29 mouse cellular contexts compared by ENCODE assay signal in genomic region chr16:22240856-22241255, GRCm38 (mm10). TPM values are rescaled to one million over a fixed set of nuclear protein-coding genes. Genes with fewer than 3 reads are reported as not detected.
DNase-seq lines count a peak whose midpoint lies in the region; ATAC-seq lines count a peak whose summit lies in the region.
"Had no signal": no experiment of that assay in that cellular context is flagged by ENCODE, and none has a peak within 500 bp of the region (broad histone marks: within the 10 kb centered on the region; RNA-seq: fewer than 3 reads in every experiment).

No protein-coding gene starts in this region.

- no peak overlapping the region for H3K9ac ChIP-seq in forebrain, embryonic 11.5 days (ENCODE audit: low read length)
- no peak overlapping the region for H3K9ac ChIP-seq in kidney, embryonic 16.5 days (replicated peaks; ENCODE audit: low read length)
- H3K9ac ChIP-seq in kidney, embryonic 15.5 days: no peak overlapping the region
- H3K9ac ChIP-seq: forebrain, embryonic 13.5 days; heart, embryonic 12.5 days; limb, embryonic 15.5 days; liver, embryonic 13.5 days; neural tube, embryonic 13.5 days had no signal

- H3K36me3 ChIP-seq in forebrain, embryonic 11.5 days (ENCODE audit: control insufficient read depth, insufficient read depth, low read length): peaks cover 11% of the 10 kb centered on the region; the same call in 1 of the 2 replicates
- H3K36me3 ChIP-seq in forebrain, embryonic 10.5 days (replicated peaks): peaks cover 86% of the 10 kb centered on the region
- peaks cover 44% of the 10 kb centered on the region for H3K36me3 ChIP-seq in kidney, embryonic 16.5 days (ENCODE audit: insufficient read depth, low read length)
- H3K36me3 ChIP-seq in kidney, embryonic 15.5 days: peaks cover 66% of the 10 kb centered on the region

- no peak overlapping the region for H3K4me3 ChIP-seq in forebrain, embryonic 11.5 days (ENCODE audit: low read depth, low read length)
- H3K4me3 ChIP-seq in forebrain, embryonic 10.5 days: no peak overlapping the region
- H3K4me3 ChIP-seq in kidney, embryonic 16.5 days (ENCODE audit: low read length): no peak overlapping the region
- H3K4me3 ChIP-seq in kidney, embryonic 15.5 days (replicated peaks): no peak overlapping the region
- H3K4me3 ChIP-seq: erythroblast, embryonic 14.5 days; forebrain, embryonic 13.5 days; heart, adult 2 months; heart, embryonic 12.5 days; limb, embryonic 15.5 days; liver, embryonic 13.5 days; myocyte; neural tube, embryonic 13.5 days had no signal

- no peak overlapping the region for H3K4me2 ChIP-seq in forebrain, embryonic 11.5 days (ENCODE audit: low read depth, low read length, severe bottlenecking)
- no peak overlapping the region for H3K4me2 ChIP-seq in kidney, embryonic 16.5 days (replicated peaks; ENCODE audit: low read depth, low read length)
- no peak overlapping the region for H3K4me2 ChIP-seq in kidney, embryonic 15.5 days
- H3K4me2 ChIP-seq: forebrain, embryonic 13.5 days; heart, embryonic 12.5 days; limb, embryonic 15.5 days; liver, embryonic 13.5 days; neural tube, embryonic 13.5 days had no signal

- H3K9me3 ChIP-seq in forebrain, embryonic 11.5 days (ENCODE audit: control insufficient read depth, low read length): no peaks in the 10 kb centered on the region
- H3K9me3 ChIP-seq in forebrain, embryonic 10.5 days: no peaks in the 10 kb centered on the region; the same call in 1 of the 2 replicates
- no peaks in the 10 kb centered on the region for H3K9me3 ChIP-seq in kidney, embryonic 16.5 days (ENCODE audit: low read length)
- no peaks in the 10 kb centered on the region for H3K9me3 ChIP-seq in kidney, embryonic 15.5 days (replicated peaks)
- H3K9me3 ChIP-seq: forebrain, embryonic 13.5 days; heart, embryonic 12.5 days; limb, embryonic 15.5 days; liver, embryonic 13.5 days; neural tube, embryonic 13.5 days had no signal

- 93% methylated on average over 5 of the region's 5 CpGs for WGBS in forebrain, embryonic 11.5 days
- 95% methylated on average over 5 of the region's 5 CpGs for WGBS in forebrain, embryonic 10.5 days
- WGBS in kidney, embryonic 16.5 days: 84% methylated on average over 5 of the region's 5 CpGs
- 89% methylated on average over 5 of the region's 5 CpGs for whole genome bisulfite sequencing in kidney, embryonic 15.5 days

- H3K27me3 ChIP-seq in forebrain, embryonic 11.5 days (ENCODE audit: control insufficient read depth, insufficient read depth, low read length): no peaks in the 10 kb centered on the region
- no peaks in the 10 kb centered on the region for H3K27me3 ChIP-seq in forebrain, embryonic 10.5 days (ENCODE audit: poor library complexity, severe bottlenecking)
- no peaks in the 10 kb centered on the region for H3K27me3 ChIP-seq in kidney, embryonic 16.5 days (ENCODE audit: insufficient read depth, low read length)
- no peaks in the 10 kb centered on the region for H3K27me3 ChIP-seq in kidney, embryonic 15.5 days
- H3K27me3 ChIP-seq: forebrain, embryonic 13.5 days; heart, embryonic 12.5 days; limb, embryonic 15.5 days; liver, embryonic 13.5 days; neural tube, embryonic 13.5 days had no signal

- H3K27ac ChIP-seq in forebrain, embryonic 11.5 days (ENCODE audit: low read depth, low read length): no peak overlapping the region
- H3K27ac ChIP-seq in forebrain, embryonic 10.5 days: no peak overlapping the region
- no peak overlapping the region for H3K27ac ChIP-seq in kidney, embryonic 16.5 days (ENCODE audit: low read length)
- H3K27ac ChIP-seq in kidney, embryonic 15.5 days: no peak overlapping the region
- H3K27ac ChIP-seq: forebrain, embryonic 13.5 days; heart, adult 2 months; kidney, postnatal 0 days; limb, embryonic 15.5 days; liver, embryonic 13.5 days; neural tube, embryonic 13.5 days had no signal

- peak; percentile 49 for DNase-seq in forebrain, embryonic 11.5 days (ENCODE audit: low spot score)
- DNase-seq in forebrain, embryonic 10.5 days (ENCODE audit: extremely low spot score, low spot score): no peak
- peak; percentile 16 for DNase-seq in 3T3-L1 (ENCODE audit: low read depth, low spot score)
- DNase-seq in induced T-regulatory cell, adult 2 months (ENCODE audit: low read depth): peak; percentile 28
- no peak for DNase-seq in embryo, embryonic 9.5 days (ENCODE audit: extremely low spot score)
- DNase-seq in cerebellum, postnatal 4 days (ENCODE audit: low spot score in 2 of 2): no peak
- DNase-seq: adrenal gland, postnatal 10 days; cerebellum, adult 11 months; cerebellum, adult 9-11 months; gastrocnemius, postnatal 25 days; heart, adult 2 months; heart, postnatal 10 days; kidney, adult 18-20 months; kidney, postnatal 4 days; liver, embryonic 13.5 days; lung, adult 18-20 months; lung, postnatal 4 days; right cerebral cortex, postnatal 14 days; thymus, postnatal 14 days had no signal

- H3K4me1 ChIP-seq in forebrain, embryonic 11.5 days (replicated peaks; ENCODE audit: control insufficient read depth, insufficient read depth, low read length): no peaks in the 10 kb centered on the region
- no peaks in the 10 kb centered on the region for H3K4me1 ChIP-seq in forebrain, embryonic 10.5 days
- no peaks in the 10 kb centered on the region for H3K4me1 ChIP-seq in kidney, embryonic 16.5 days (ENCODE audit: insufficient read depth, low read length)
- H3K4me1 ChIP-seq in kidney, embryonic 15.5 days: no peaks in the 10 kb centered on the region
- H3K4me1 ChIP-seq: forebrain, embryonic 13.5 days; heart, embryonic 12.5 days; limb, embryonic 15.5 days; liver, embryonic 13.5 days; neural tube, embryonic 13.5 days had no signal

- ATAC-seq in forebrain, embryonic 11.5 days (replicated peaks; ENCODE audit: low FRiP score): no peak
- ATAC-seq in kidney, embryonic 16.5 days (ENCODE audit: low FRiP score, low TSS enrichment): peak; percentile 31; the same call in 1 of the 2 replicates
- ATAC-seq in kidney, embryonic 15.5 days (replicated peaks; ENCODE audit: low FRiP score): no peak
- ATAC-seq: forebrain, embryonic 13.5 days; lung, postnatal 0 days had no signal

RNA-seq across cellular contexts. Expression of gene Tra2b, which starts 24.9 kb away (rescaled TPM):
- 484 and 514 TPM in 2 replicates for polyA plus RNA-seq in forebrain, embryonic 11.5 days (2014; fragmentation: Nextera tagmentation; extraction: Ambion mirVana)
- polyA plus RNA-seq in forebrain, embryonic 10.5 days (2016; fragmentation: Nextera tagmentation; extraction: Ambion mirVana): 538 and 552 TPM in 2 replicates
- polyA plus RNA-seq in kidney, embryonic 16.5 days (2015; fragmentation: Nextera tagmentation; extraction: Ambion mirVana): 392 and 404 TPM in 2 replicates
- 387 and 421 TPM in 2 replicates for polyA plus RNA-seq in kidney, embryonic 15.5 days (2015; fragmentation: Nextera tagmentation; extraction: Ambion mirVana)

Comparison
In these comparisons a context has a peak if more than half of its experiments do, and no peak if none do; other contexts are left out.
1. DNase-seq: peak in forebrain, embryonic 11.5 days (single experiment), 3T3-L1 (single experiment) and induced T-regulatory cell, adult 2 months (single experiment); none in forebrain, embryonic 10.5 days (single experiment), embryo, embryonic 9.5 days (single experiment) and cerebellum, postnatal 4 days (0 of 2).